Mouse (Mus musculus) lung, postnatal 0 days (tissue): Measurements from ENCODE around the gene Kansl2.

Experiments used
- CTCF ChIP-seq: IDR thresholded peaks from 2 replicates; pipeline ENCODE4 v1.5.1; 2016; ENCODE audit warnings: antibody characterized with exemption, mild to moderate bottlenecking
- EP300 ChIP-seq: IDR thresholded peaks from 2 replicates; pipeline ENCODE4 v1.6.1; 2016; ENCODE audit warnings: antibody characterized with exemption, mild to moderate bottlenecking, control low read depth

DNA sequence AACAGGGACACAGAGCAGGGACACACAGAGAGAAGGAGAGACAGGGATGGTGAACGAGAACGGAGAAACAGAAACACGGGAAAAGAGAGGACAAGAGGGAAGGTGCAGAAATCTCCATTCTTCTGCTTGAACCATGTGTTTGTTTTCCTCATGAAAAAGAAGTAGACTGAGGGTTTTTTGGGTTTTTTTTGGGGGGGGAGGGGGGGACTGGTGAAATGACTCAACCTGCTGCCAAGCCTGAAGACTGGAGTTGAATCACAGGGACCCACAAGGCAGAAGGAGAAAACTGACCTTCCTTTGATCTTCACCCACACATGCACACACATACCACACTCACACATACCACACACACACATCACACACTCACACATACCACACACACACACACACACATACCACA lies 30.7 kb downstream of the Kansl2 start:
- TF ChIP-seq CTCF (no peak), EP300 (no peak)
